9 mouse cellular contexts compared by ENCODE assay signal in the genomic region with DNA sequence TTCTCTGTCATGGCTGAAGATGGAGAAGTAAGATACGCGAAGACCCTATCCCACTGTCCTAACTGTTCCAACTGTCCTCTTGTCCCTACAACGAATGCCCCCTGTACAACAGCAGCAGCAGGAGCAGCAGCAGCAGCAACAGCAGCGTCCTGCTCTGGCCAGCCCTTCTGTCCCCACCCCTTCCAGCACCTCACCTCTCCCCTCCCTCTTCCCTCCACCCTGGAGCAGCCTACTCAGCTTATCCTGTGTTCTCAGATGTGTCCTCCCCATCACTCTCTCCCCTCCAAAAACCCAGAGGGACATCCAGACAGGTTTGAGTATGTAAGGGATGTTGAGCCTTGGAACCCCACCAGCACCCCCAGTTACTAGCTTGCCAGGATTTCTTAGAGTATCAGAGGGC. TPM values are rescaled to one million over a fixed set of nuclear protein-coding genes. Genes with fewer than 3 reads are reported as not detected.
DNase-seq lines count a peak whose midpoint lies in the region; ATAC-seq and TF ChIP-seq lines count a peak whose summit lies in the region.
"Had no signal": no experiment of that assay in that cellular context is flagged by ENCODE, and none has a peak within 500 bp of the region (broad histone marks: within the 10 kb centered on the region; RNA-seq: fewer than 3 reads in every experiment).

Cnmd (minus strand) TSS at position 170 of the 400 bp plus-strand sequence.

- no peaks in the 10 kb centered on the region for H3K36me3 ChIP-seq in liver, adult 2 months (ENCODE audit: control insufficient read depth, insufficient read depth, low read length)
- H3K36me3 ChIP-seq in embryonic facial prominence, embryonic 14.5 days (ENCODE audit: control insufficient read depth, insufficient read depth, low read length) = no peaks in the 10 kb centered on the region
- H3K36me3 ChIP-seq in intestine, embryonic 15.5 days = no peaks in the 10 kb centered on the region
- no peaks in the 10 kb centered on the region for H3K36me3 ChIP-seq in midbrain, postnatal 0 days (ENCODE audit: insufficient read depth, low read length)

- peak within 1 kb of the TSS; percentile 21 for H3K4me3 ChIP-seq in liver, adult 2 months (ENCODE audit: insufficient read depth, low read depth, low read length)
- H3K4me3 ChIP-seq in embryonic facial prominence, embryonic 14.5 days (ENCODE audit: low read depth, low read length) = peak within 1 kb of the TSS; percentile 35
- peak within 1 kb of the TSS; percentile 7; the same call in 1 of the 2 replicates for H3K4me3 ChIP-seq in intestine, embryonic 15.5 days (replicated peaks)
- H3K4me3 ChIP-seq in midbrain, postnatal 0 days (ENCODE audit: low read depth, low read length) = 0 out of 2 replicates have a peak within 1 kb of the TSS, but pooled peaks have one; percentile 6

- H3K27me3 ChIP-seq in liver, adult 2 months (ENCODE audit: control insufficient read depth, insufficient read depth, low read length) = no peaks in the 10 kb centered on the region; the same call in 1 of the 2 replicates
- H3K27me3 ChIP-seq in embryonic facial prominence, embryonic 14.5 days (replicated peaks; ENCODE audit: control insufficient read depth, insufficient read depth, low read length) = peaks cover 3% of the 10 kb centered on the region; the same call in 1 of the 2 replicates
- H3K27me3 ChIP-seq in intestine, embryonic 15.5 days (replicated peaks) = peaks cover 3% of the 10 kb centered on the region; the same call in 1 of the 2 replicates
- no peaks in the 10 kb centered on the region for H3K27me3 ChIP-seq in midbrain, postnatal 0 days (ENCODE audit: insufficient read depth, low read length)

- TF ChIP-seq CTCF in liver, adult 2 months (IDR thresholded peaks at IDR 0.05; ENCODE audit: low read depth, low read length) = no peak
- no peak for TF ChIP-seq CTCF in midbrain, postnatal 0 days (IDR thresholded peaks at IDR 0.05)

- peak within 1 kb of the TSS; percentile 59 for H3K4me2 ChIP-seq in embryonic facial prominence, embryonic 14.5 days (ENCODE audit: low read depth, low read length)
- peak within 1 kb of the TSS; percentile 59 for H3K4me2 ChIP-seq in intestine, embryonic 15.5 days (replicated peaks)
- peak within 1 kb of the TSS; percentile 35 for H3K4me2 ChIP-seq in midbrain, postnatal 0 days (ENCODE audit: low read depth, low read length, poor library complexity, severe bottlenecking)

- ATAC-seq in embryonic facial prominence, embryonic 14.5 days (ENCODE audit: low read depth) = no peak
- no peak for ATAC-seq in intestine, embryonic 15.5 days
- 0 out of 2 replicates have a peak, but pooled peaks have one; percentile 24 for ATAC-seq in midbrain, postnatal 0 days (ENCODE audit: low FRiP score)

- H3K27ac ChIP-seq in liver, adult 2 months (replicated peaks; ENCODE audit: insufficient read depth, low read depth, low read length) = no peak within 1 kb of the TSS
- peak within 1 kb of the TSS; percentile 35 for H3K27ac ChIP-seq in embryonic facial prominence, embryonic 14.5 days (replicated peaks; ENCODE audit: low read depth, low read length)
- no peak within 1 kb of the TSS for H3K27ac ChIP-seq in intestine, embryonic 15.5 days
- no peak within 1 kb of the TSS for H3K27ac ChIP-seq in midbrain, postnatal 0 days (ENCODE audit: low read depth, low read length)

- no peak for TF ChIP-seq POLR2A in liver, adult 2 months (IDR thresholded peaks at IDR 0.05; ENCODE audit: extremely low read depth, insufficient read depth, low read length)

- no peaks in the 10 kb centered on the region for H3K9me3 ChIP-seq in embryonic facial prominence, embryonic 14.5 days (ENCODE audit: control insufficient read depth, low read length)
- no peaks in the 10 kb centered on the region for H3K9me3 ChIP-seq in intestine, embryonic 15.5 days
- H3K9me3 ChIP-seq in midbrain, postnatal 0 days (ENCODE audit: low read length) = no peaks in the 10 kb centered on the region

- intact Hi-C loops in left cerebral cortex, postnatal 36 days (cut with DNase I) = no loop called here

- H3K79me2 ChIP-seq in liver, adult 2 months (ENCODE audit: control insufficient read depth, insufficient read depth, low read length) = no peaks in the 10 kb centered on the region

- 61% methylated on average over 4 of the region's 4 CpGs for WGBS in liver, adult 2 months
- 56% methylated on average over 4 of the region's 4 CpGs for WGBS in embryonic facial prominence, embryonic 14.5 days
- WGBS in intestine, embryonic 15.5 days = 63% methylated on average over 4 of the region's 4 CpGs
- 75% methylated on average over 4 of the region's 4 CpGs for WGBS in midbrain, postnatal 0 days

- no peak within 1 kb of the TSS for H3K9ac ChIP-seq in liver, adult 2 months (ENCODE audit: low read depth, low read length)
- H3K9ac ChIP-seq in embryonic facial prominence, embryonic 14.5 days (ENCODE audit: low read depth, low read length) = peak within 1 kb of the TSS; percentile 62
- no peak within 1 kb of the TSS for H3K9ac ChIP-seq in intestine, embryonic 15.5 days
- H3K9ac ChIP-seq in midbrain, postnatal 0 days (replicated peaks; ENCODE audit: low read length, poor library complexity, severe bottlenecking) = no peak within 1 kb of the TSS

- no peak for DNase-seq in liver, adult 2 months (ENCODE audit: extremely low read depth, low read depth, low spot score)
- DNase-seq in liver = no peak
- no peak for DNase-seq in embryonic facial prominence, embryonic 14.5 days (ENCODE audit: low spot score)
- no peak for DNase-seq in midbrain, postnatal 0 days (ENCODE audit: low spot score)
- no peak for DNase-seq in left cerebral cortex, postnatal 36 days (ENCODE audit: low spot score in 2 of 2)
- no peak for DNase-seq in gastrocnemius, postnatal 25 days
- DNase-seq in kidney, adult 11 months = no peak
- DNase-seq: spleen, adult 18-20 months had no signal

- H3K4me1 ChIP-seq in liver, adult 2 months (ENCODE audit: control insufficient read depth, insufficient read depth, low read length) = no peaks in the 10 kb centered on the region
- H3K4me1 ChIP-seq in embryonic facial prominence, embryonic 14.5 days (ENCODE audit: control insufficient read depth, insufficient read depth, low read length) = peaks cover 8% of the 10 kb centered on the region; the same call in 1 of the 2 replicates
- H3K4me1 ChIP-seq in intestine, embryonic 15.5 days (replicated peaks) = no peaks in the 10 kb centered on the region
- no peaks in the 10 kb centered on the region for H3K4me1 ChIP-seq in midbrain, postnatal 0 days (ENCODE audit: insufficient read depth, low read length)

RNA-seq across cellular contexts. Expression of gene Cnmd, which starts in this region (rescaled TPM):
- 10.3 and 35.8 TPM in 2 replicates for total RNA-seq in liver, adult 2 months (2014; rRNA removed)
- 3.4 and 5.9 TPM in 2 replicates for polyA plus RNA-seq in liver, adult 2 months (2012; rRNA removed)
- polyA plus RNA-seq in embryonic facial prominence, embryonic 14.5 days (2014; fragmentation: Nextera tagmentation; extraction: Ambion mirVana) = 125 and 186 TPM in 2 replicates
- polyA plus RNA-seq in intestine, embryonic 15.5 days (2015; fragmentation: Nextera tagmentation; extraction: Ambion mirVana) = 0.25 and 0.38 TPM in 2 replicates
- 2.0 and 3.1 TPM in 2 replicates for total RNA-seq in midbrain, postnatal 0 days (2014; rRNA removed)
- polyA plus RNA-seq in midbrain, postnatal 0 days (2015; fragmentation: Nextera tagmentation; extraction: Ambion mirVana) = 4.0 and 4.3 TPM in 2 replicates
- 1 to 10 TPM in 1 of 2 experiments, under 1 TPM in 1; 0.88 to 1.2 TPM for total RNA-seq in left cerebral cortex, postnatal 36 days (2021)
- total RNA-seq in gastrocnemius, postnatal 25 days (2021) = 1 to 10 TPM in 1 of 2 experiments, under 1 TPM in 1; 0.62 to 1.5 TPM

Comparison
In these comparisons a context has a peak if more than half of its experiments do, and no peak if none do; other contexts are left out.
1. RNA of gene Cnmd (polyA plus RNA-seq): 125 to 186 TPM in embryonic facial prominence, embryonic 14.5 days; 3.4 to 5.9 TPM in liver, adult 2 months, 4.0 to 4.3 TPM in midbrain, postnatal 0 days and 0.25 to 0.38 TPM in intestine, embryonic 15.5 days; every median in the first group is over 10 times any median in the second.
2. Peak in every context shown above with its lines, with median percentiles within 50 percentile points of each other: H3K4me3 ChIP-seq and H3K4me2 ChIP-seq.